Mouse (Mus musculus): ENCODE measurements around the gene Yars2. TPM values are rescaled to one million over a fixed set of nuclear protein-coding genes. Genes with fewer than 3 reads are reported as not detected.

Gene Yars2
- polyA plus RNA-seq (2016; fragmentation: Nextera tagmentation; extraction: Ambion mirVana), result 60.1 and 61.0 TPM in 2 replicates

DNA sequence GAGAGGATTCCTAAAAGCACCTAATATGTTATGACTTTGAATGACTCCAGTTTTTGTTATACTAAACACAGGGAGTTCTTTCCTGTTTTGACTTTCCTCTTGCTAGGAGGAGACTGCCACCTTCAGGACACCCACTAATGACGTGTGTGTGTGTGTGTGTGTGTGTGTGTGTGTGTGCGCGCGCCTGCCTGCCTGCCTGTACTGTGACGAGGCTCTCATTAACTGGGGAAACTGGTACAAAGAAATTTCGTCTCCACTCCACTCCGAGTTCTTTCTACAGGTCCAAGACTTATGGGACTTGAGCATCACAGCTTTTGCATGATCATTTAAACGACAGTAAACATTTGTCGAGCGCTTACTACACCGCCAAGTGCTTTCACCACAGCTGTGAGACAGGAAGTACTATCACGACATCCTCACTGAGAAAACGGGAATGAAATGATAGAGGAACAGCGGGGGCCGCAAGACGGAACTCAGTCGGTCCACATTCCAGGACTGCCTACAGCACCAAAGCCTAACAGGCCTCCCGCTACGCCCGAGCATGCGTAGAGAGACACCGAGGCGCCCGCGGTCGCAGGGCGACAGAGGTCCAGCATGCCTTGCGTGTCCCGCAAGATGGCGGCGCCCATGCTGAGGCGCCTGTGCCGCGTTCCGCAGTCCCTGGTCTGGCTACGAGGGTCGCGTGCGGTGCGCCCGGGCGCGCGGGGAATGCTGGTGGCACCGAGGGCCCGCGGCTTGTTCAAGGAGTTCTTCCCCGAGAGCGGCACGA lies at the start of gene Yars2:
TSS of gene Yars2 (plus strand) at position 597 of the 769 bp plus-strand sequence.
- Histone ChIP-seq H3K36me3 (peaks cover 19% of the 10 kb centered on the region), H3K9ac (peak within 1 kb of the TSS; percentile 88), H3K27me3 (replicated peaks) (no peaks in the 10 kb centered on the region), H3K27ac (peak within 1 kb of the TSS; percentile 88), H3K4me3 (peak within 1 kb of the TSS; percentile 96), H3K9me3 (replicated peaks) (no peaks in the 10 kb centered on the region), H3K4me2 (peak within 1 kb of the TSS; percentile 83), H3K4me1 (peaks cover 17% of the 10 kb centered on the region)
- under 1% methylated on average over 50 of the region's 50 CpGs for WGBS (ENCODE audit: insufficient replicate concordance)
- peak; percentile 98 for ATAC-seq

DNA sequence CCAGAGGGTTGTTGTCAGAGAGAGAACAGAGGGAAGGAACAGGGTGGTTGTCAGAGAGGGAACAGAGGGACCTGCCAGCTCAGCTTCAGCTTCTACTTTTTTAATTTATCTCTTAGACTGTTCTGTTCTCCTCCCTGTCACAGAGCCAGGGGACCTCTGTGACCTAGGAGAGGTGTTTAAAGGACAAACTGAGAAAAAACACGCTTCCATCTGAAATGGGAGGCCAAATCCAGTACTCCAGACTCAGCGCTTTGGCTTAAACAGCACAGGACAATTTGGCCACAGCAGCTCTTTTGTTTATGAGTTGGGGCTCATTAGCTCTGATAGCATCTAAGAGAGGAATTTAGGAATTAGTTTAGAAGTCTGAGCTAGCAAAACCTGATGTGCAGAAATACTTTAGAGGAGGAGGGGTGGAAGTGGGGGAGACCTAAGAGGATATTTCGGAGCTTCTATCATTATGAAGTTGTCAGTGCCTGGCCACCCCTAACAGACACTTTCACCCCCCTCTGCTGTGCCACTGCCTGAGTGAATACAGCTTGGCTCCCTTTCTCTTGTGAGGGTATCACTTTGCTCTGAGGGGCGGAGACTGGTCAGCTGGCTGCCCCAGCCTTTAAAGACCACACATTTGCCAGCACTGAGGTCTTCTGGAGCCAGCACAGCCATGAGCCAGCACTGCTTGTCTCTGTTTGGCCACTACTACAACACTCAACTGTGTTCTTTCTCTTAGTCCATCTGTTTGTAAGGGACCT lies 49.3 kb upstream of the Yars2 start:
- Histone ChIP-seq H3K9ac (no peak overlapping the region), H3K27ac (no peak overlapping the region), H3K9me3 (replicated peaks) (no peaks in the 10 kb centered on the region), H3K36me3 (no peaks in the 10 kb centered on the region), H3K4me2 (no peak overlapping the region), H3K27me3 (replicated peaks) (no peaks in the 10 kb centered on the region), H3K4me1 (peaks cover 13% of the 10 kb centered on the region), H3K4me3 (no peak overlapping the region)
- ATAC-seq, result no peak
- 69% methylated on average over 4 of the region's 4 CpGs for WGBS (ENCODE audit: insufficient replicate concordance)

DNA sequence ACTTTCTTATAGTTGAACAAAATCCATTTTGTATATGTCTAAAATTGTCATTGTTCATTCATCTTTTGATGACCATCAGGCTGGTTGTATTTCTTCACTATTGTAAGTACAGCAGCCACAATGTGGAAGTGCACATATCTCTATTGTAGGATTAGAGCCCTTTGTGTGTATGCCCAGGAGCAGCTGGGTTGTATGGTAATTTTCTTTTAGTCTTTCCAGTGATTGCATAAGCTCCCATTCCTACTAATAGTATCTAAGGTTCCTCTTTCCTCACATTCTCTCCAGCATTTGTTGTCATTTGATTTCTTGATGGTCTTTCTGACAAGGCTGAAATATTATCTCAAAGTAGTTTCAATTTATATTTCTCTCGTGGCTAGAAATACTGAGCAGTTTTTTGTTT lies 47.5 kb upstream of the Yars2 start:
- Histone ChIP-seq H3K9ac (no peak overlapping the region), H3K9me3 (replicated peaks) (no peaks in the 10 kb centered on the region), H3K4me3 (no peak overlapping the region), H3K27me3 (replicated peaks) (no peaks in the 10 kb centered on the region), H3K4me2 (no peak overlapping the region), H3K4me1 (peaks cover 10% of the 10 kb centered on the region), H3K27ac (no peak overlapping the region), H3K36me3 (no peaks in the 10 kb centered on the region)
- 40% methylated on average over 1 of the region's 1 CpGs for WGBS (ENCODE audit: insufficient replicate concordance)
- no peak for ATAC-seq

DNA sequence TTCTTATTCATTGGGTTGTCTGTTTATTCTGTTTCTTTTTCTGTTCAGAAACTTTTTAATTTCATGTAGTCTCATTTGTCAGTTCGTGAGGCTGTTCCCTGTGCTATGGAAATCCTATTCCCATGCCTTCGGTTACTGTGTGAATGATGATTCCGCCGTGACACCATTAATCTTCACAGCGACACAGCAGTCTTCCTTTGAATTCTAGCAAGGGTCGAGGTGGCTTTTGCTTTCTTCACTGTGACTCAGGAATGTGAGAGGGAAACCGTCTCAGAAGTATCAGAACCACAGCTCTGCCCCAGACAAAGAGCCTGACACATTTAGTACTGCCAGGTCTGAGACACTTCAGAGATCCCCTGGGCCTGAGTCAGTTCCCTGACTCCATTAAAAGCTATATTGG lies 46.9 kb upstream of the Yars2 start:
- ATAC-seq, result no peak
- no peaks in the 10 kb centered on the region for H3K9me3 ChIP-seq (replicated peaks)
- H3K36me3 ChIP-seq, result no peaks in the 10 kb centered on the region
- no peak overlapping the region for H3K4me2 ChIP-seq
- H3K4me1 ChIP-seq, result peaks cover 3% of the 10 kb centered on the region; the same call in 1 of the 2 replicates
- WGBS (ENCODE audit: insufficient replicate concordance), result 61% methylated on average over 7 of the region's 7 CpGs
- H3K4me3 ChIP-seq, result no peak overlapping the region
- H3K9ac ChIP-seq, result no peak overlapping the region
- H3K27ac ChIP-seq, result no peak overlapping the region
- no peaks in the 10 kb centered on the region for H3K27me3 ChIP-seq (replicated peaks)

DNA sequence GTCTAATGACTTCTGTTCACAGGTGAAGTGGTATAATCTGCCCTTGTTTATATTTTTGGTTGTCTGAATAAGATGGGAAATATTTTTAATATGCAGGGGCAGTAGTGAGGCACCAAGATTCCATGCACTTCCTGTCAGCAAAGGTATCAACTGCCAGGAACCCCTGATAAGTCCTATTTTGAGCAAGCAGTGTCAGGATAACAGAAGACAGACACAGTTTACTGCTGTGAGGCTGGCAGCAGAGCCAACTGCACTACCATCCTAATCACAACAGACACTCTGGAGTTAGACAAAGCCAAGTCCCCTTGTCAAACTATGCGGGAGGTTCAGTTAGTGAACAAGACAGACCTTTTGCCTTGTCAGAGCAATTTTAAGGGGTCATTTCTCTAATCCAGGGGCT lies 46.1 kb upstream of the Yars2 start:
- ATAC-seq, result no peak
- Histone ChIP-seq H3K4me3 (no peak overlapping the region), H3K9ac (no peak overlapping the region), H3K4me2 (no peak overlapping the region), H3K27ac (no peak overlapping the region), H3K27me3 (replicated peaks) (no peaks in the 10 kb centered on the region), H3K4me1 (0 out of 2 replicates have a peak, but pooled peaks cover 3% of the 10 kb centered on the region), H3K36me3 (no peaks in the 10 kb centered on the region), H3K9me3 (replicated peaks) (no peaks in the 10 kb centered on the region)
- WGBS (ENCODE audit: insufficient replicate concordance), result 26% methylated on average over 1 of the region's 1 CpGs

DNA sequence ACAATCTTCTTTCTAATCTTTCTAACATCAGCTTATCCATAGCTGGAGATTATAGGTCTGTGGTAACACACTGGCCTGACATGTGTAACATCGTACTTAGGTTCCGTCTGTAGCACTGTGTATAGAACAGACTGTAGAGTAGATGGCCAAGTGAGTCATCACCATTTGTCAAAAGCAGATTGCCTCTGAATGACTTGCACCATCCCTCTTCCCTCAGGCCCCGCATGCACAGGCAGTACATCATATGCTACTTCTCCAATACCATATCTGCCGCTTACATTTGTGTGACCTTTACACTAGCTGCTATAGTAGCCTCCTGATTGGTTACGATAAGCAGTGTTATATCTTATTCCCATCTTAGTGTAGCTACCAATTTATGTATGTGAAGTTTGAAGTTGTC lies 41.9 kb upstream of the Yars2 start:
- Histone ChIP-seq H3K9ac (no peak overlapping the region), H3K36me3 (no peaks in the 10 kb centered on the region), H3K4me3 (no peak overlapping the region), H3K27ac (no peak overlapping the region), H3K4me2 (no peak overlapping the region), H3K27me3 (replicated peaks) (no peaks in the 10 kb centered on the region), H3K9me3 (replicated peaks) (no peaks in the 10 kb centered on the region), H3K4me1 (0 out of 2 replicates have a peak, but pooled peaks cover 3% of the 10 kb centered on the region)
- 77% methylated on average over 5 of the region's 5 CpGs for WGBS (ENCODE audit: insufficient replicate concordance)
- ATAC-seq, result no peak

DNA sequence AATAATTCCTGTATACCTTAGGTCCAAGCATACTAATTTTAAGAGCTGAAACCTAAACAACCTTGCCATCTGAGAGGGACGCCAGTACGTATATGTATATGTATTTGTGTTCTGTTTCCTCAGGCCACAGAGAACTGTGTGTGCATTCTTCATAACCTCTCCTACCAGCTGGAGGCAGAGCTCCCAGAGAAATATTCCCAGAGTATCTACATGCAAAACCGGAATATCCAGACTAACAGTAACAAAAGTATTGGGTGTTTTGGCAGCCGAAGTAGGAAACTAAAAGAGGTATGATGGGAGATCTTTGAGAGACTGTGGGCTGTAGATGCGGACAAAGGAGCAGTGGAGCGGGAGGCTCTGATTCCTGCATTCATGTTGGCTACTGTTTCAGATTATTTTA lies 41.3 kb upstream of the Yars2 start:
- H3K4me3 ChIP-seq, result no peak overlapping the region
- H3K4me1 ChIP-seq, result no peaks in the 10 kb centered on the region
- WGBS (ENCODE audit: insufficient replicate concordance), result 81% methylated on average over 6 of the region's 6 CpGs
- H3K9me3 ChIP-seq (replicated peaks), result no peaks in the 10 kb centered on the region
- H3K9ac ChIP-seq, result no peak overlapping the region
- no peak overlapping the region for H3K4me2 ChIP-seq
- H3K27ac ChIP-seq, result no peak overlapping the region
- no peaks in the 10 kb centered on the region for H3K36me3 ChIP-seq
- H3K27me3 ChIP-seq (replicated peaks), result no peaks in the 10 kb centered on the region
- ATAC-seq, result no peak

DNA sequence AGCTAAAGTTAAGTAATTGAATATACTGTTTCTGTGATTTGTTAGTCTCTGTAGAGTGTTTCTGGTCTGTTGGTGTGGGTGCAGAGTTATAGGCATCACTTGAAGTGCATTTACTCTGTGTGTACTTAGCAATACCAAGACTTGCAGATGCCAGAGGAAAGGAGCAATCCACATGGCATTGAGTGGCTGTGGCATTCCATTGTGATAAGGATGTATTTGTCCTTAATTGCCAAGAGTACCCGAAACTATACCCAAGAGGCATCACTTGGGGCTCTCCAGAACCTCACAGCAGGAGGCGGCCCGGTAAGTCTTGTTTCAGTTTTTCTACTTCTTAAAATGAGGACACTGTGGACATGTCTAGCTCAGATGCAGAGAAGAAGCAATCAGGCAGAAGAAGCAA lies 40.3 kb upstream of the Yars2 start:
- Histone ChIP-seq H3K4me2 (no peak overlapping the region), H3K4me3 (no peak overlapping the region), H3K9ac (no peak overlapping the region), H3K9me3 (replicated peaks) (no peaks in the 10 kb centered on the region), H3K27me3 (replicated peaks) (no peaks in the 10 kb centered on the region), H3K36me3 (no peaks in the 10 kb centered on the region), H3K4me1 (no peaks in the 10 kb centered on the region), H3K27ac (no peak overlapping the region)
- WGBS (ENCODE audit: insufficient replicate concordance), result 78% methylated on average over 3 of the region's 3 CpGs
- ATAC-seq, result no peak

DNA sequence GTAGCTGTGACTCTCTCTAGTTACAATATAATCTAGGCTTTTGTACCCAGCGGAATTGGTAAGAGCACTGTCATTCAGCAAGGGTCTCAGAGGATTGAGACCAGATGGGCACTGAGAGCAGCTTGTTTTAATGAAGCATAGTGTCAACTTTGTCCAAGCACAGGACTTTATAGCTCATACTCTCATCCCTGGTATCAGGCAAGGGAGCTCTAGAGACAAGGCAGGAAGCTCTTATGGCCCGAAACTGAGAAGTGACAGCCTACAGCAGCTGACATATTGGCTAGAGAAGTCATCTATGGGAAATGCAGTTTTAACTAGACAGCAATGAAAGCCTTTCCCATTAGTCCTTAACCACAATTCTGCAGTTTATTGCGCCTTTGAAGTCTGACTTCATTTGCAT lies 29.8 kb upstream of the Yars2 start:
- Histone ChIP-seq H3K4me2 (no peak overlapping the region), H3K9me3 (replicated peaks) (no peaks in the 10 kb centered on the region), H3K27me3 (replicated peaks) (no peaks in the 10 kb centered on the region), H3K4me3 (no peak overlapping the region), H3K36me3 (no peaks in the 10 kb centered on the region), H3K27ac (no peak overlapping the region), H3K9ac (no peak overlapping the region), H3K4me1 (no peaks in the 10 kb centered on the region)
- WGBS (ENCODE audit: insufficient replicate concordance), result 52% methylated on average over 3 of the region's 3 CpGs
- ATAC-seq, result no peak

DNA sequence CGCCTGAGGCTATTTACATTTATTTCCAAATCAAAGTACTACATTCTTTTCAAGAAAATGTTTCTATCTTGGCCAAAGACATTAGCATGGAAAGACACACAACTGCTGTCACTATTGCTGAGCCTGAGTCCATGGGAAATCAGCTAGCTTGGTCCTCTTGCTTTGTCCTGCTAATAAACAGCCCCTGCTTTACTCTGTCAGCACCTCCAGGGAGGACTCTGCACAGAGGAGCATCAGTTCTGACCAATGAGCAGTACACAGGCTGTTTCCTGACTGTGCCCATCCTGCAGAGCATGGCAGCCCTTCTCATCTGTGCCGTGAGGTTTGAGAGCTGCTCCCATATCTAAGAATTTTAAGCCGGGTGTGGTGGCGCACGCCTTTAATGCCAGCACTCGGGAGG lies 29.0 kb upstream of the Yars2 start:
- no peak overlapping the region for H3K9ac ChIP-seq

DNA sequence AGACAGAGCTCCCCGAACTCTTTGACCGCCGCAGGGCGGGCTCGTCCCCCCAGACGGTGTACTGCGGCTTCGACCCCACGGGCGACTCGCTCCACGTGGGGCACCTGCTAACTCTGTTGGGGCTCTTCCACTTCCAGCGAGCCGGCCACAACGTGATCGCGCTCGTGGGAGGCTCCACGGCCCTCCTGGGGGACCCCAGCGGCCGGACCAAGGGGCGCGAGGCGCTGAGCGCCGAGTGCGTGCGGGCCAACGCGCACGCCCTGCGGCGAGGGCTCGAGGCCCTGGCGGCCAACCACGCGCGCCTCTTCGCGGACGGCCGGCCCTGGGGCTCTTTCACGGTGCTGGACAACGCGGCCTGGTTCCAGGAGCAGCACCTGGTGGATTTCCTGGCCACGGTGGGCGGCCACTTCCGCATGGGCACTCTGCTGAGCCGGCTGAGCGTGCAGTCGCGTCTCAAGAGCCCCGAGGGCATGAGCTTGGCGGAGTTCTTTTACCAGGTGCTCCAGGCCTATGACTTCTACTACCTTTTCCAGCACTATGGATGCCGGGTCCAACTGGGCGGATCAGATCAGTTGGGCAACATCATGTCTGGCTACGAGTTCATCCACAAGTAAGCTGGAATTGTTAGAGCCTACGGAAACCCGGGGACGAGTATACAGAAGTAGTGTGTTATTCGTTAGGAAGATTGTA lies 518 bp downstream of the Yars2 start:
- peaks cover 17% of the 10 kb centered on the region for H3K4me1 ChIP-seq
- H3K9me3 ChIP-seq (replicated peaks), result no peaks in the 10 kb centered on the region
- peak; percentile 64 for ATAC-seq
- H3K9ac ChIP-seq, result peak overlapping the region; percentile 88
- peak overlapping the region; percentile 96 for H3K4me3 ChIP-seq
- under 1% methylated on average over 61 of the region's 61 CpGs for WGBS (ENCODE audit: insufficient replicate concordance)
- H3K36me3 ChIP-seq, result peaks cover 26% of the 10 kb centered on the region
- peak overlapping the region; percentile 83 for H3K4me2 ChIP-seq
- H3K27me3 ChIP-seq (replicated peaks), result no peaks in the 10 kb centered on the region
- peak overlapping the region; percentile 88 for H3K27ac ChIP-seq

More for the DNA sequence above, 29.0 kb upstream of the Yars2 start:
- H3K36me3 ChIP-seq, result no peaks in the 10 kb centered on the region
- no peaks in the 10 kb centered on the region for H3K27me3 ChIP-seq (replicated peaks)
- H3K27ac ChIP-seq, result no peak overlapping the region
- H3K4me1 ChIP-seq, result no peaks in the 10 kb centered on the region
- no peak overlapping the region for H3K4me2 ChIP-seq
- WGBS (ENCODE audit: insufficient replicate concordance), result 71% methylated on average over 6 of the region's 6 CpGs
- ATAC-seq, result no peak
- no peak overlapping the region for H3K4me3 ChIP-seq
- no peaks in the 10 kb centered on the region for H3K9me3 ChIP-seq (replicated peaks)

DNA sequence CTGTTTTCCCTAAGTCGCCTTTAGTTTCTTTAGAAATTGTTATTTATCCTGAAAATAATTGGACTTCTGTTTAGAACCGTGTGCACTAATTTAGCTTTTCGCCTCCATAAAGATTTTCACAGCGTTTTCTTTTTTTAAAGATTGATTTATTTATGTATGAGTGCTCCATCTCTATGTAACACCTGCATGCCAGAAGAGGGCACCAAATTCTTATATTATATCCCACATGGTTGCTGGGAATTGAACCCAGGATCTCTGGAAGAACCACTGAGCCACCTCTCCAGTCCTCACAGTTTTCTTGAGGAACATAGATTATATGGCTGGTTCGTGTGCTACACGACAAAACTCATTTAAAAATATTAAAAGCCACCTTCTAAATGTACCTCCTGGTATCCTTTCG lies 1.1 kb downstream of the Yars2 start:
- no peaks in the 10 kb centered on the region for H3K9me3 ChIP-seq (replicated peaks)
- H3K27me3 ChIP-seq (replicated peaks), result no peaks in the 10 kb centered on the region
- no peak for ATAC-seq
- no peak overlapping the region for H3K27ac ChIP-seq
- peaks cover 28% of the 10 kb centered on the region for H3K36me3 ChIP-seq
- 12% methylated on average over 7 of the region's 7 CpGs for WGBS (ENCODE audit: insufficient replicate concordance)
- peaks cover 17% of the 10 kb centered on the region for H3K4me1 ChIP-seq
- H3K4me3 ChIP-seq, result peak overlapping the region; percentile 96
- peak overlapping the region; percentile 83 for H3K4me2 ChIP-seq
- H3K9ac ChIP-seq, result peak overlapping the region; percentile 88
